Mouse (Mus musculus): ENCODE results near the gene Gk2. TPM values are rescaled to one million over a fixed set of nuclear protein-coding genes. Genes with fewer than 3 reads are reported as not detected.

The Gk2 gene
- polyA plus RNA-seq (2015; fragmentation: Nextera tagmentation; extraction: Ambion mirVana): not detected in 2 replicates

- Histone ChIP-seq H3K4me3 (no peak within 1 kb of the TSS), H3K4me2 (no peak within 1 kb of the TSS), H3K9me3 (no peaks in the 10 kb centered on the region), H3K4me1 (no peaks in the 10 kb centered on the region), H3K36me3 (no peaks in the 10 kb centered on the region), H3K27me3 (no peaks in the 10 kb centered on the region), H3K9ac (no peak within 1 kb of the TSS), H3K27ac (no peak within 1 kb of the TSS)
- WGBS: 92% methylated on average over 10 of the region's 10 CpGs
- ATAC-seq (ENCODE audit: insufficient number of reproducible peaks, low FRiP score, low TSS enrichment, low read depth): no peak
These were observed at the start of gene Gk2 for GRCm38 (mm10) chr5:97456816-97457215. TSS of gene Gk2 (minus strand) at chr5:97457021.

DNA sequence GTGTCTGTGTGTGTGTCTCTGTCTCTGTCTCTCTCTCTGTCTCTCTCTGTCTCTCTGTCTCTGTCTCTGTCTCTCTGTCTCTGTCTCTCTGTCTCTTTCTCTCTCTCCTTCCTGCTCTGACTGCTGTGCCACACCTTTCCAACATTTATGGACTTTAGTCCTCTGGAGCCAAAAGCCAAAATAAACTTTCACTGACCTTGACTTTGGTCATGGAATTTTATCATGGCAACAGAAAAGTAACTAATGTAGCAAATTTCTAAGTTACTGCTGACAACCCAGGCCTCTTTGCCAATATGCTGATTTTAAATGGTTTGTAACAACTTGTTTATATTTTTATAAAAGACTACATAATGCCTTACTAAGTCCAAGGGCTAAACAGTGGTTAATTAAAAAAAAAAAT lies 41.2 kb upstream of the Gk2 start:
- H3K9ac ChIP-seq: no peak overlapping the region
- no peaks in the 10 kb centered on the region for H3K9me3 ChIP-seq
- H3K27me3 ChIP-seq: no peaks in the 10 kb centered on the region
- H3K36me3 ChIP-seq: no peaks in the 10 kb centered on the region
- H3K4me1 ChIP-seq: no peaks in the 10 kb centered on the region
- no peak overlapping the region for H3K4me3 ChIP-seq
- H3K4me2 ChIP-seq: no peak overlapping the region
- ATAC-seq (ENCODE audit: insufficient number of reproducible peaks, low FRiP score, low TSS enrichment, low read depth): no peak
- H3K27ac ChIP-seq: no peak overlapping the region

GRCm38 (mm10) chr5:97495488-97496092 lies 38.8 kb upstream of the Gk2 start:
- no peak overlapping the region for H3K4me3 ChIP-seq
- H3K4me1 ChIP-seq: no peaks in the 10 kb centered on the region
- no peak overlapping the region for H3K27ac ChIP-seq
- no peaks in the 10 kb centered on the region for H3K27me3 ChIP-seq
- H3K36me3 ChIP-seq: no peaks in the 10 kb centered on the region
- H3K9ac ChIP-seq: no peak overlapping the region
- H3K4me2 ChIP-seq: no peak overlapping the region
- WGBS: 45% methylated on average over 5 of the region's 5 CpGs
- ATAC-seq (ENCODE audit: insufficient number of reproducible peaks, low FRiP score, low TSS enrichment, low read depth): no peak
- H3K9me3 ChIP-seq: no peaks in the 10 kb centered on the region

DNA sequence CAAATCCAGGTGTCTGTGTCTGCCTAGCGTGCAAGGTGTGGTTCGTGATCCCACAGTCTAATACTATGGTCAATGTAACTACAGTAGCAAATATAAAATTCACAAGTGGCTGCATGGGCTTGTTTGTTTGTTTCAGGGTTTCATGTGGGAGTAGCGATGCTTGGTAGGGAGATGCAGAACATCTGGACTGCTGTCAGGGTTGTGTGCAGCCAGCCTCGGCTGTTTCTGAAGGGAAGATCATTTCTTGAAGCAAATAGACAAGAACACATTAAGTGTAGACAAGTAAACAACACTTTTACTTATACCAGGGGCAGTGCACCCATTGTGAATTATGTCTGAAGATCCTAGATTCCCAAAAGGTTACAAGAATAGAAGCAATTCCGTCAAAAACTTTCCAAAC lies 36.6 kb upstream of the Gk2 start:
- 78% methylated on average over 5 of the region's 5 CpGs for WGBS
- Histone ChIP-seq H3K4me3 (no peak overlapping the region), H3K4me1 (no peaks in the 10 kb centered on the region), H3K27ac (no peak overlapping the region), H3K27me3 (no peaks in the 10 kb centered on the region), H3K36me3 (no peaks in the 10 kb centered on the region), H3K9ac (no peak overlapping the region), H3K9me3 (no peaks in the 10 kb centered on the region), H3K4me2 (no peak overlapping the region)
- no peak for ATAC-seq (ENCODE audit: insufficient number of reproducible peaks, low FRiP score, low TSS enrichment, low read depth)

- Histone ChIP-seq H3K4me1 (no peaks in the 10 kb centered on the region), H3K27ac (no peak overlapping the region), H3K4me2 (no peak overlapping the region), H3K4me3 (no peak overlapping the region), H3K9me3 (no peaks in the 10 kb centered on the region), H3K36me3 (no peaks in the 10 kb centered on the region), H3K27me3 (no peaks in the 10 kb centered on the region), H3K9ac (no peak overlapping the region)
- no peak for ATAC-seq (ENCODE audit: insufficient number of reproducible peaks, low FRiP score, low TSS enrichment, low read depth)
- 81% methylated on average over 5 of the region's 5 CpGs for WGBS
These were observed 29.3 kb upstream of the Gk2 start for GRCm38 (mm10) chr5:97486141-97486540.

DNA sequence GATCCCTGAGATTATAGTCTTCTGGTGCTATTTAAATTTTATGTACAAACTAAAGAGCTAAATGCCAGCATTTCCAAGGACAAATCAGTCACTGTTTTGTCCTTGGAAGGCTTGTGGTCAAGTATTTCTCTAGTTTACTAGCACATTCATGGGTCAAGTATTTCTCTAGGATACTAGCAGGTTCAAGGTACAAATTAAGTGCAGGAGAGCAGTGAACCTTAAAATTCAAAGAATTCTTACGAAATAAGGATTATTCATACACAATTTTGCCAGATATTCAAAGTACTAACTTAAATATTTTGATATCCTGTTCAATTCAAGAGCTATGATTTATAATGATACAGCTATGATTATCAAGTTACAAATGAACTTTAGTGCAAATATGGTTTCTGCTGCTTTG lies 23.2 kb upstream of the Gk2 start:
- Histone ChIP-seq H3K36me3 (no peaks in the 10 kb centered on the region), H3K4me2 (no peak overlapping the region), H3K4me1 (no peaks in the 10 kb centered on the region), H3K27me3 (no peaks in the 10 kb centered on the region), H3K4me3 (no peak overlapping the region), H3K9me3 (no peaks in the 10 kb centered on the region), H3K27ac (no peak overlapping the region), H3K9ac (no peak overlapping the region)
- ATAC-seq (ENCODE audit: insufficient number of reproducible peaks, low FRiP score, low TSS enrichment, low read depth): no peak
- WGBS: 82% methylated on average over 1 of the region's 1 CpGs

GRCm38 (mm10) chr5:97467246-97467645 lies 10.4 kb upstream of the Gk2 start:
- Histone ChIP-seq H3K36me3 (no peaks in the 10 kb centered on the region), H3K27ac (no peak overlapping the region), H3K9ac (no peak overlapping the region), H3K4me1 (no peaks in the 10 kb centered on the region), H3K4me2 (no peak overlapping the region), H3K27me3 (no peaks in the 10 kb centered on the region), H3K4me3 (no peak overlapping the region), H3K9me3 (no peaks in the 10 kb centered on the region)
- no peak for ATAC-seq (ENCODE audit: insufficient number of reproducible peaks, low FRiP score, low TSS enrichment, low read depth)
- whole genome bisulfite sequencing: 91% methylated on average over 7 of the region's 7 CpGs

- H3K36me3 ChIP-seq: no peaks in the 10 kb centered on the region
- no peaks in the 10 kb centered on the region for H3K27me3 ChIP-seq
- H3K27ac ChIP-seq: no peak overlapping the region
- H3K9me3 ChIP-seq: no peaks in the 10 kb centered on the region
- no peak overlapping the region for H3K9ac ChIP-seq
- H3K4me2 ChIP-seq: no peak overlapping the region
- H3K4me1 ChIP-seq: no peaks in the 10 kb centered on the region
- 77% methylated on average over 10 of the region's 10 CpGs for WGBS
- H3K4me3 ChIP-seq: no peak overlapping the region
- no peak for ATAC-seq (ENCODE audit: insufficient number of reproducible peaks, low FRiP score, low TSS enrichment, low read depth)
These were observed 9.8 kb upstream of the Gk2 start for GRCm38 (mm10) chr5:97466430-97467158.

DNA sequence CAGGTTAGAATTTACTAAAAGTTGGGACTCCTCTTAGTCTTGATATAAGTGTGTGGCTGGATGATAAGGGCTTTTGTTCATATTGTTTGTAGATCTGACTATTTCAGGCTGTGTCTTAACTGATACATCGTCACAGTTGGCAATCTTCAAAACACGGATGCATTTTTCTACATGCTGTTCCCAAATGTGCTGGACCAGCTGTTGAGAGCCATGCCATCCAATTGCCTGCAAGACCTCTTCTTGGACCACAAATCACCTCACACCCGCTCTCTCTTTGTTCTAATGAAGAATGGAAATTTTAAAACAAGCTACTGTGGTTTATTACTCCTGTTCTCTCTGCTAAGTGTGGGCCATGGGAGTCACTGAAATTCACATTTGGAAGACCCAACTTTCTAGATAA lies 9.1 kb upstream of the Gk2 start:
- Histone ChIP-seq H3K9ac (no peak overlapping the region), H3K36me3 (no peaks in the 10 kb centered on the region), H3K27me3 (no peaks in the 10 kb centered on the region), H3K4me3 (no peak overlapping the region), H3K4me2 (no peak overlapping the region), H3K27ac (no peak overlapping the region), H3K4me1 (no peaks in the 10 kb centered on the region), H3K9me3 (no peaks in the 10 kb centered on the region)
- no peak for ATAC-seq (ENCODE audit: insufficient number of reproducible peaks, low FRiP score, low TSS enrichment, low read depth)
- WGBS: 76% methylated on average over 3 of the region's 3 CpGs

DNA sequence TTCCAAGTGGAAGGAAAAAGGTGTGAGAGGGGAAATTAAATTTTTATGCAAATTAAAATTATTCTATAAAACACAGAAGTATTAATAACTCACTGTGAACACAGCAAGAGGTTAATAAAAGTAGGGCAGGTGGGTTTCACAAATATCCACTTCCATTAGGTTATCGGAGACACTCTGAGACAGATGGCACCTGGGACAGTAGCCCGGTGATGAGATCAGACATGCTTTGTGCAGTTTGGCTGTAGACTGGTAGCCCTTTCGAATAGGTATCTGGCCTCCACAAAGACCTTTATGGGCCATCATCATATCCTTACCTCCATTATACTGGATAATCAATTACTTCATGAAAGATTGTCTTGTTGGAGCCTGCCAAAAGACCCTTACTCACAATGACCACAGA lies 6.0 kb upstream of the Gk2 start:
- H3K4me3 ChIP-seq: no peak overlapping the region
- no peak overlapping the region for H3K9ac ChIP-seq
- 92% methylated on average over 3 of the region's 3 CpGs for WGBS
- no peak for ATAC-seq (ENCODE audit: insufficient number of reproducible peaks, low FRiP score, low TSS enrichment, low read depth)
- H3K27me3 ChIP-seq: no peaks in the 10 kb centered on the region
- H3K27ac ChIP-seq: no peak overlapping the region
- H3K4me1 ChIP-seq: no peaks in the 10 kb centered on the region
- no peak overlapping the region for H3K4me2 ChIP-seq
- no peaks in the 10 kb centered on the region for H3K9me3 ChIP-seq
- H3K36me3 ChIP-seq: no peaks in the 10 kb centered on the region

DNA sequence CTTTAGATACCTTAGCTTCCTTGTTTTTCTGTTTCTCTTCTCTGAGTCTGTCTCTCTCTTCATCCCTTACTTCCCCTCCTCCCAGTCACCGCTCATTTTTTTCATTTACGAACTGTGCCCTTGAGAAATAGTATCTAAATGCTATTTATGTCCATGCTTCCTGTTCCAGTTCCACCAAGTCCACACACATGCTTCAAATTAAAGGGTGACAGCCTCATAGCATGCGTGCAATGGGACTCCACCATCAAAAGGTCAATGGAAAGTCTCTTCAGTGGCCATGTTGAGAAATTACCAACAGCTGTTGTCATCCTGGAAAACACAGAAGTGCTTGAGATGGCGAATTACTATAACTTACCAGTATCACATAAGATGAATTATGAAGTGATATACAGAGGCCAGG lies 5.4 kb downstream of the Gk2 start:
- H3K36me3 ChIP-seq: no peaks in the 10 kb centered on the region
- ATAC-seq (ENCODE audit: insufficient number of reproducible peaks, low FRiP score, low TSS enrichment, low read depth): no peak
- 50% methylated on average over 4 of the region's 4 CpGs for WGBS

DNA sequence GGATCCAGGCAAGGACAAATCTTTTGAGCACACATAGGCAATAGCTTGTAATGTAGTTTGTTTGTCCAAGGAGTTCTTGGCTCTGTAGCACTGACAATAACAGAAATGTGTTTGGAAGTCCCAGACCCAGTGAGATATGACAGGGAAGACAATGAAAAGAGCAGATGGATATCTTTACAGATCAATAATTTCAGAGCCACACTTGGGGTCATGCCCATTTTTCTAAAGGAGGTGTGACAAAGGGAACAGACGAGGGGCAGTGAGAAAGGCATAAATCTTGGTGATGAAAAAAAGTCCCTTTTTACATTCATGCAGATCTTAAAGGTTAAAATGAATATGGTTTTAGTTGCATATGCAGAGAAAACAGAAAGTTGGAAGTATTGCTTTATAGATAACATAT lies 12.6 kb downstream of the Gk2 start:
- no peaks in the 10 kb centered on the region for H3K36me3 ChIP-seq
- H3K27me3 ChIP-seq: no peaks in the 10 kb centered on the region
- ATAC-seq (ENCODE audit: insufficient number of reproducible peaks, low FRiP score, low TSS enrichment, low read depth): no peak
- WGBS: 46% methylated on average over 1 of the region's 1 CpGs
- no peak overlapping the region for H3K9ac ChIP-seq
- H3K4me2 ChIP-seq: no peak overlapping the region
- no peaks in the 10 kb centered on the region for H3K9me3 ChIP-seq
- H3K4me1 ChIP-seq: no peaks in the 10 kb centered on the region
- no peak overlapping the region for H3K27ac ChIP-seq
- H3K4me3 ChIP-seq: no peak overlapping the region

More for the DNA sequence above, 5.4 kb downstream of the Gk2 start:
- Histone ChIP-seq H3K4me2 (no peak overlapping the region), H3K9me3 (no peaks in the 10 kb centered on the region), H3K27me3 (no peaks in the 10 kb centered on the region), H3K27ac (no peak overlapping the region), H3K4me1 (no peaks in the 10 kb centered on the region), H3K4me3 (no peak overlapping the region), H3K9ac (no peak overlapping the region)
